Mouse (Mus musculus) monocyte, adult 5-6 weeks (primary cell): ENCODE results near the gene Zpbp. TPM values are rescaled to one million over a fixed set of nuclear protein-coding genes. Genes with fewer than 3 reads are reported as not detected.

Experiments used
- total RNA-seq: library from RNA; stranded (forward); fragments of 200-1000, 200-491, 200-594 nt; gene quantifications from 3 replicates; pipeline ENCODE4 v1.2.3, GENCODE M21; 2017

Zpbp gene
- total RNA-seq, 1 experiment from 2014 or later: 0.48 TPM

Other genes with a start within 250 kb of the Zpbp start
- 0.86 to 2.5 TPM (median 2.2 TPM) in 3 replicates for gene Spata48, start 314 bp downstream of the Zpbp start, total RNA-seq
- gene 4930512M02Rik, start 165.4 kb upstream of the Zpbp start, total RNA-seq: not detected in 3 replicates
- gene Ikzf1, start 222.6 kb upstream of the Zpbp start, total RNA-seq: 137 to 339 TPM (median 177 TPM) in 3 replicates